Mouse (Mus musculus): ENCODE data around the gene Pdlim5.

DNA sequence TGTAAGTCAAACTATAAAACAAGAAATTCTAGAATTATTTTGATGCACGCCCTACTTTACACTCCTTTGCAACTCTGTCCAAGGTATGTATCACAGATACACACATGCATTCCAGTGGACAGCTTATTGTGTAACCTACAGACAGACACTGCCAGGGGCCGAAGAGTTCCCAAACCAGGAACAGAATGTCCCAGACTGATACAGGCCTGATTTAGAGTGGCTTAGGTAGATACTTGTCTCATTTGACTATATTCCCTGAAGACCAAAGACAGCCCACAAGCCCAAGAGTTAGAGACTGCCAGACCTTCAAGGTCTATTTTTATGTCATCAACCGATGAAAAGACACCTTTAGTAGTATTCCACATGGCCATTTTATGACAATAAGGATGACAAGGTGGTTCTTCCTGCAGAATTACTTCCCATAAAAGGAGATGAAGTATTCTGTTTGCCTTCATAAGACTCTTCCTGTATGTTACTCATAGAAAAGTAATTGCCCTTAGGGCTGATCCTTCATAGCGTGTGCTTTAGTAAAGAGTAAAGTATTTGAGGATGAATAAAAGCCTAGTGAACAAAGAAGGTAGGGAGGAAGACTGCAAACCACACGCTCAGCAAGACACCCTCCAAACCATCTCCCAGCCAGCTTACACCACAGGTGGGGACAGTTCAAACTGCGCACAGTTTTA is 22.9 kb downstream of the Pdlim5 start:
- TF ChIP-seq GATA1 (IDR thresholded peaks at IDR 0.05; ENCODE audit: low read length) (no peak), TAL1 (IDR thresholded peaks at IDR 0.05; ENCODE audit: low read length) (no peak)

Data from erythroblast, embryonic 14.5 days (primary cell).